Mouse (Mus musculus) neural tube, embryonic 12.5 days (tissue): ENCODE measurements around the gene Nsmce4a. TPM values are rescaled to one million over a fixed set of nuclear protein-coding genes. Genes with fewer than 3 reads are reported as not detected.
"Not testable (repeated sequence)": the region's sequence is repeated elsewhere in the genome, so short reads cannot be mapped to it uniquely, and the experiment has no call there.

ENCODE experiments used
- ATAC-seq: fragments of 200-750 bp; cut with Nextera tagmentation; 2 replicates; pipeline ENCODE4 v1.8.0; 2017; ENCODE audit warnings: low read depth, mild to moderate bottlenecking, moderate TSS enrichment, moderate library complexity; ENCODE audit not compliant: low FRiP score
- H3K27ac ChIP-seq: fragments of 300-500 bp; sonication (generic); 2 replicates; pipeline ENCODE4 v1.5.1; 2016
- H3K27me3 ChIP-seq: fragments of 300-500 bp; sonication (generic); replicated peaks from 2 replicates; pipeline ENCODE4 v1.6.1; 2016; ENCODE audit warnings: mild to moderate bottlenecking
- H3K36me3 ChIP-seq: fragments of 300-500 bp; sonication (generic); 2 replicates; pipeline ENCODE4 v1.6.1; 2016; ENCODE audit warnings: mild to moderate bottlenecking
- H3K4me1 ChIP-seq: fragments of 300-500 bp; sonication (generic); 2 replicates; pipeline ENCODE4 v1.6.1; 2016
- H3K4me2 ChIP-seq: fragments of 300-500 bp; sonication (generic); replicated peaks from 2 replicates; pipeline ENCODE4 v1.6.1; 2016; ENCODE audit warnings: mild to moderate bottlenecking
- H3K4me3 ChIP-seq: fragments of 300-500 bp; sonication (generic); 2 replicates; pipeline ENCODE4 v1.5.1; 2016
- H3K9ac ChIP-seq: fragments of 300-500 bp; sonication (generic); 2 replicates; pipeline ENCODE4 v1.6.1; 2016; ENCODE audit warnings: mild to moderate bottlenecking
- H3K9me3 ChIP-seq: fragments of 300-500 bp; sonication (generic); 2 replicates; pipeline ENCODE4 v1.6.1; 2016; ENCODE audit warnings: mild to moderate bottlenecking
- WGBS: fragments of 180-500 bp; shearing (Covaris S2); methylation state at CpG from one replicate; pipeline ENCODE4 v1.1.7; 2016; 5-methylcytosine and 5-hydroxymethylcytosine counted together
- polyA plus RNA-seq: library from polyadenylated mRNA; unstranded; fragments of >200 nt; fragmentation: Nextera tagmentation; extraction: Ambion mirVana; gene quantifications from 2 replicates; pipeline ENCODE4 v1.2.1, GENCODE M21; 2016

The Nsmce4a gene
- polyA plus RNA-seq, 1 experiment from 2014 or later = 143 TPM

GRCm38 (mm10) chr7:130547635-130548175, 25.2 kb downstream of the Nsmce4a start:
- no peaks in the 10 kb centered on the region for H3K27me3 ChIP-seq
- H3K4me3 ChIP-seq = no peak overlapping the region
- H3K9me3 ChIP-seq = no peaks in the 10 kb centered on the region
- H3K9ac ChIP-seq = no peak overlapping the region
- WGBS = 87% methylated on average over 12 of the region's 12 CpGs
- H3K4me1 ChIP-seq = peaks cover 11% of the 10 kb centered on the region
- peaks cover 19% of the 10 kb centered on the region for H3K36me3 ChIP-seq
- ATAC-seq = peak; percentile 14; the same call in 1 of the 2 replicates
- H3K27ac ChIP-seq = no peak overlapping the region
- peak overlapping the region; percentile 83 for H3K4me2 ChIP-seq

- H3K9me3 ChIP-seq = no peaks in the 10 kb centered on the region
- peak overlapping the region; percentile 83 for H3K4me3 ChIP-seq
- peaks cover 11% of the 10 kb centered on the region for H3K4me1 ChIP-seq
- H3K9ac ChIP-seq = peak overlapping the region; percentile 89
- H3K4me2 ChIP-seq = peak overlapping the region; percentile 83
- H3K27ac ChIP-seq = peak overlapping the region; percentile 97
- no peaks in the 10 kb centered on the region for H3K27me3 ChIP-seq
- H3K36me3 ChIP-seq = peaks cover 27% of the 10 kb centered on the region
- WGBS = under 1% methylated on average over 84 of the region's 84 CpGs
- ATAC-seq = peak; percentile 97
Measured at GRCm38 (mm10) chr7:130546791-130547484, 26.0 kb downstream of the Nsmce4a start.

- Histone ChIP-seq H3K4me2 (peak overlapping the region; percentile 83), H3K9ac (peak overlapping the region; percentile 89)
- 9% methylated on average over 7 of the region's 7 CpGs for WGBS
Measured at GRCm38 (mm10) chr7:130546421-130546790, 26.5 kb downstream of the Nsmce4a start.

GRCm38 (mm10) chr7:130545893-130546292, 27.0 kb downstream of the Nsmce4a start:
- Histone ChIP-seq H3K36me3 (peaks cover 36% of the 10 kb centered on the region), H3K4me3 (peak overlapping the region; percentile 83), H3K9ac (peak overlapping the region; percentile 89), H3K4me2 (peak overlapping the region; percentile 83), H3K27ac (no peak overlapping the region), H3K4me1 (peaks cover 11% of the 10 kb centered on the region), H3K9me3 (no peaks in the 10 kb centered on the region), H3K27me3 (no peaks in the 10 kb centered on the region)
- no peak for ATAC-seq
- 61% methylated on average over 3 of the region's 3 CpGs for WGBS

More at GRCm38 (mm10) chr7:130546421-130546790, 26.5 kb downstream of the Nsmce4a start:
- no peak; the same call in 1 of the 2 replicates for ATAC-seq
- Histone ChIP-seq H3K27me3 (no peaks in the 10 kb centered on the region), H3K4me3 (peak overlapping the region; percentile 83), H3K9me3 (no peaks in the 10 kb centered on the region), H3K27ac (peak overlapping the region; percentile 97), H3K36me3 (peaks cover 32% of the 10 kb centered on the region), H3K4me1 (peaks cover 11% of the 10 kb centered on the region)

GRCm38 (mm10) chr7:130545401-130545800, 27.5 kb downstream of the Nsmce4a start:
- Histone ChIP-seq H3K9ac (no peak overlapping the region), H3K4me2 (peak overlapping the region; percentile 83), H3K4me3 (no peak overlapping the region)

GRCm38 (mm10) chr7:130543181-130543580, 29.7 kb downstream of the Nsmce4a start:
- H3K27me3 ChIP-seq = no peaks in the 10 kb centered on the region
- peaks cover 58% of the 10 kb centered on the region for H3K36me3 ChIP-seq

More at GRCm38 (mm10) chr7:130545401-130545800, 27.5 kb downstream of the Nsmce4a start:
- H3K36me3 ChIP-seq = peaks cover 38% of the 10 kb centered on the region
- no peak for ATAC-seq
- peaks cover 11% of the 10 kb centered on the region for H3K4me1 ChIP-seq
- 94% methylated on average over 5 of the region's 5 CpGs for WGBS
- H3K9me3 ChIP-seq = no peaks in the 10 kb centered on the region
- no peaks in the 10 kb centered on the region for H3K27me3 ChIP-seq
- H3K27ac ChIP-seq = no peak overlapping the region

GRCm38 (mm10) chr7:130540176-130540575, 32.7 kb downstream of the Nsmce4a start:
- 89% methylated on average over 7 of the region's 7 CpGs for WGBS

More at GRCm38 (mm10) chr7:130543181-130543580, 29.7 kb downstream of the Nsmce4a start:
- Histone ChIP-seq H3K27ac (no peak overlapping the region), H3K9ac (no peak overlapping the region), H3K9me3 (no peaks in the 10 kb centered on the region), H3K4me3 (no peak overlapping the region), H3K4me1 (peaks cover 11% of the 10 kb centered on the region), H3K4me2 (no peak overlapping the region)
- WGBS = 95% methylated on average over 4 of the region's 4 CpGs
- no peak for ATAC-seq

GRCm38 (mm10) chr7:130537068-130537467, 35.9 kb downstream of the Nsmce4a start:
- Histone ChIP-seq H3K36me3 (peaks cover 72% of the 10 kb centered on the region), H3K9me3 (no peaks in the 10 kb centered on the region), H3K4me2 (no peak overlapping the region), H3K27ac (no peak overlapping the region), H3K27me3 (no peaks in the 10 kb centered on the region), H3K4me3 (no peak overlapping the region), H3K4me1 (no peaks in the 10 kb centered on the region), H3K9ac (no peak overlapping the region)
- ATAC-seq = no peak
- 91% methylated on average over 4 of the region's 4 CpGs for WGBS

More at GRCm38 (mm10) chr7:130540176-130540575, 32.7 kb downstream of the Nsmce4a start:
- H3K4me3 ChIP-seq = no peak overlapping the region
- ATAC-seq = no peak
- no peaks in the 10 kb centered on the region for H3K27me3 ChIP-seq
- no peak overlapping the region for H3K4me2 ChIP-seq
- peaks cover 85% of the 10 kb centered on the region for H3K36me3 ChIP-seq
- H3K9me3 ChIP-seq = no peaks in the 10 kb centered on the region
- no peak overlapping the region for H3K9ac ChIP-seq
- no peak overlapping the region for H3K27ac ChIP-seq
- H3K4me1 ChIP-seq = no peaks in the 10 kb centered on the region

- Histone ChIP-seq H3K27ac (no peak overlapping the region), H3K9ac (no peak overlapping the region), H3K4me3 (no peak overlapping the region), H3K36me3 (peaks cover 67% of the 10 kb centered on the region), H3K27me3 (no peaks in the 10 kb centered on the region), H3K9me3 (no peaks in the 10 kb centered on the region), H3K4me1 (no peaks in the 10 kb centered on the region), H3K4me2 (no peak overlapping the region)
- WGBS = 90% methylated on average over 4 of the region's 4 CpGs
- no peak for ATAC-seq
Measured at GRCm38 (mm10) chr7:130535174-130535573, 37.7 kb downstream of the Nsmce4a start.

GRCm38 (mm10) chr7:130533316-130534260, 39.3 kb downstream of the Nsmce4a start:
- peak; percentile 37; the same call in 1 of the 2 replicates for ATAC-seq
- Histone ChIP-seq H3K4me2 (no peak overlapping the region), H3K4me3 (no peak overlapping the region), H3K9ac (no peak overlapping the region), H3K4me1 (no peaks in the 10 kb centered on the region), H3K9me3 (no peaks in the 10 kb centered on the region), H3K27me3 (no peaks in the 10 kb centered on the region), H3K36me3 (peaks cover 52% of the 10 kb centered on the region), H3K27ac (no peak overlapping the region)
- WGBS = 52% methylated on average over 25 of the region's 25 CpGs

- WGBS = 96% methylated on average over 15 of the region's 15 CpGs
- H3K27me3 ChIP-seq, ATAC-seq: not testable (repeated sequence)
Measured at GRCm38 (mm10) chr7:130531138-130531537, 41.8 kb downstream of the Nsmce4a start.

GRCm38 (mm10) chr7:130527306-130527705, 45.6 kb downstream of the Nsmce4a start:
- no peak for ATAC-seq
- Histone ChIP-seq H3K4me3 (no peak overlapping the region), H3K36me3 (peaks cover 16% of the 10 kb centered on the region), H3K9me3 (no peaks in the 10 kb centered on the region), H3K9ac (no peak overlapping the region), H3K27ac (no peak overlapping the region), H3K4me1 (no peaks in the 10 kb centered on the region), H3K4me2 (no peak overlapping the region), H3K27me3 (no peaks in the 10 kb centered on the region)
- WGBS = 88% methylated on average over 9 of the region's 9 CpGs

More at GRCm38 (mm10) chr7:130531138-130531537, 41.8 kb downstream of the Nsmce4a start:
- not testable (repeated sequence) for H3K4me3 ChIP-seq, H3K9me3 ChIP-seq, H3K4me1 ChIP-seq, H3K9ac ChIP-seq, H3K4me2 ChIP-seq, H3K27ac ChIP-seq
- peaks cover 36% of the 10 kb centered on the region for H3K36me3 ChIP-seq
